Mouse (Mus musculus): ENCODE measurements around the gene Lfng.

- TF ChIP-seq CTCF (IDR thresholded peaks at IDR 0.05; ENCODE audit: borderline replicate concordance, insufficient read depth, low read depth, low read length) (no peak), POLR2A (IDR thresholded peaks at IDR 0.05; ENCODE audit: borderline replicate concordance, insufficient read depth, low read length) (no peak)
Observed at GRCm38 (mm10) chr5:140637989-140638388, 30.9 kb downstream of the Lfng start.

Measured in cerebellum, adult 2 months (tissue).